Mouse (Mus musculus) liver, adult 2 months (tissue): ENCODE data around the gene Arpc1a.

ENCODE experiments used
- CTCF ChIP-seq: fragments of 200-500 bp; IDR thresholded peaks from 2 replicates; pipeline ENCODE4 v1.5.1; 2011; ENCODE audit warnings: low read depth, low read length, control low read depth
- POLR2A ChIP-seq: fragments of 200-500 bp; IDR thresholded peaks from 2 replicates; pipeline ENCODE4 v1.6.1; 2011; ENCODE audit warnings: low read length, control low read depth; ENCODE audit not compliant: insufficient read depth; ENCODE audit errors: extremely low read depth

- TF ChIP-seq CTCF (no peak), POLR2A (no peak)
Measured at GRCm38 (mm10) chr5:145110401-145110800, 26.8 kb downstream of the Arpc1a start.
